Mouse (Mus musculus) olfactory bulb, adult 2 months (tissue): ENCODE measurements around the gene Csdc2.

Experiments
- CTCF ChIP-seq: fragments of 200-500 bp; IDR thresholded peaks from 2 replicates; pipeline ENCODE4 v1.5.1; 2012; ENCODE audit warnings: low read depth, mild to moderate bottlenecking, low read length, moderate library complexity; ENCODE audit not compliant: insufficient read depth
- POLR2A ChIP-seq: fragments of 200-500 bp; IDR thresholded peaks from 2 replicates; pipeline ENCODE4 v1.6.1; 2012; ENCODE audit warnings: mild to moderate bottlenecking, low read depth, low read length, moderate library complexity; ENCODE audit not compliant: insufficient read depth

GRCm38 (mm10) chr15:81969173-81969572, 32.6 kb downstream of the Csdc2 start:
- TF ChIP-seq POLR2A (no peak), CTCF (no peak)
